Comparison of ENCODE assay signal across 8 mouse cellular contexts in genomic region chr7:16312672-16313311, GRCm38 (mm10). TPM values are rescaled to one million over a fixed set of nuclear protein-coding genes. Genes with fewer than 3 reads are reported as not detected.
DNase-seq lines count a peak whose midpoint lies in the region; ATAC-seq lines count a peak whose summit lies in the region.

No protein-coding gene starts in this region.

- H3K27me3 ChIP-seq in intestine, embryonic 14.5 days (replicated peaks; ENCODE audit: control insufficient read depth, insufficient read depth, low read length), result no peaks in the 10 kb centered on the region
- H3K27me3 ChIP-seq in liver, embryonic 16.5 days (ENCODE audit: control insufficient read depth, insufficient read depth, low read depth, low read length), result peaks cover 17% of the 10 kb centered on the region
- H3K27me3 ChIP-seq in neural tube, embryonic 13.5 days, result no peaks in the 10 kb centered on the region

- H3K36me3 ChIP-seq in intestine, embryonic 14.5 days (ENCODE audit: control insufficient read depth, insufficient read depth, low read length), result no peaks in the 10 kb centered on the region
- peaks cover 10% of the 10 kb centered on the region for H3K36me3 ChIP-seq in liver, embryonic 16.5 days (ENCODE audit: control insufficient read depth, insufficient read depth)
- peaks cover 13% of the 10 kb centered on the region for H3K36me3 ChIP-seq in neural tube, embryonic 13.5 days

- peak overlapping the region; percentile 93 for H3K27ac ChIP-seq in intestine, embryonic 14.5 days (ENCODE audit: low read depth)
- H3K27ac ChIP-seq in liver, embryonic 16.5 days (ENCODE audit: low read length), result peak overlapping the region; percentile 98
- H3K27ac ChIP-seq in neural tube, embryonic 13.5 days (replicated peaks), result peak overlapping the region; percentile 97

- no peaks in the 10 kb centered on the region for H3K9me3 ChIP-seq in intestine, embryonic 14.5 days (ENCODE audit: control insufficient read depth, low read length)
- no peaks in the 10 kb centered on the region for H3K9me3 ChIP-seq in liver, embryonic 16.5 days (replicated peaks; ENCODE audit: control insufficient read depth, low read length)
- no peaks in the 10 kb centered on the region for H3K9me3 ChIP-seq in neural tube, embryonic 13.5 days

- H3K4me3 ChIP-seq in intestine, embryonic 14.5 days (ENCODE audit: low read depth, low read length), result peak overlapping the region; percentile 62
- peak overlapping the region; percentile 98 for H3K4me3 ChIP-seq in liver, embryonic 16.5 days (ENCODE audit: low read depth, low read length)
- peak overlapping the region; percentile 69 for H3K4me3 ChIP-seq in neural tube, embryonic 13.5 days

- ATAC-seq in intestine, embryonic 14.5 days (replicated peaks; ENCODE audit: low FRiP score, low TSS enrichment, low read depth), result peak; percentile 24; the same call in 1 of the 2 replicates
- peak; percentile 16; the same call in 1 of the 2 replicates for ATAC-seq in liver, embryonic 16.5 days (ENCODE audit: low read depth)
- 0 out of 2 replicates have a peak, but pooled peaks have one; percentile 4 for ATAC-seq in neural tube, embryonic 13.5 days (ENCODE audit: low read depth)

- WGBS in intestine, embryonic 14.5 days, result 0% methylated on average over 11 of the region's 12 CpGs
- WGBS in liver, embryonic 16.5 days (ENCODE audit: insufficient replicate concordance), result 0% methylated on average over 12 of the region's 12 CpGs
- WGBS in neural tube, embryonic 13.5 days, result 0% methylated on average over 12 of the region's 12 CpGs

- peak; percentile 51 for DNase-seq in right cerebral cortex, postnatal 14 days
- no peak for DNase-seq in right cerebral cortex, postnatal 36 days (ENCODE audit: low spot score in 2 of 2)
- peak; percentile 44 to 62 for DNase-seq in cerebellum, postnatal 14 days
- peak; percentile 63 for DNase-seq in gastrocnemius, postnatal 25 days
- DNase-seq in intestine, embryonic 14.5 days (ENCODE audit: low spot score), result peak; percentile 84
- peak; percentile 27 to 31 for DNase-seq in thymus, postnatal 10 days (ENCODE audit: low spot score in 2 of 2)

- H3K9ac ChIP-seq in intestine, embryonic 14.5 days (ENCODE audit: low read length), result peak overlapping the region; percentile 69
- peak overlapping the region; percentile 97 for H3K9ac ChIP-seq in liver, embryonic 16.5 days (ENCODE audit: low read depth, low read length)
- H3K9ac ChIP-seq in neural tube, embryonic 13.5 days, result peak overlapping the region; percentile 93

- peaks cover 29% of the 10 kb centered on the region for H3K4me1 ChIP-seq in intestine, embryonic 14.5 days (replicated peaks; ENCODE audit: control insufficient read depth, insufficient read depth, low read length)
- H3K4me1 ChIP-seq in liver, embryonic 16.5 days (ENCODE audit: control insufficient read depth, low read depth, low read length), result peaks cover 68% of the 10 kb centered on the region
- H3K4me1 ChIP-seq in neural tube, embryonic 13.5 days (replicated peaks), result peaks cover 63% of the 10 kb centered on the region

- H3K4me2 ChIP-seq in intestine, embryonic 14.5 days (ENCODE audit: low read length), result peak overlapping the region; percentile 95
- peak overlapping the region; percentile 100 for H3K4me2 ChIP-seq in liver, embryonic 16.5 days (ENCODE audit: low read depth, low read length)
- H3K4me2 ChIP-seq in neural tube, embryonic 13.5 days, result peak overlapping the region; percentile 96

RNA-seq across cellular contexts. Expression of gene Bbc3, which starts 4.6 kb away (rescaled TPM):
- 1 to 10 TPM; 1.7 to 2.4 TPM for total RNA-seq in gastrocnemius, postnatal 25 days (2021)
- 4.1 and 4.9 TPM in 2 replicates for polyA plus RNA-seq in intestine, embryonic 14.5 days (2014; fragmentation: Nextera tagmentation; extraction: Ambion mirVana)
- 3.0 and 4.1 TPM in 2 replicates for polyA plus RNA-seq in liver, embryonic 16.5 days (2015; fragmentation: Nextera tagmentation; extraction: Ambion mirVana)
- 22.4 and 22.8 TPM in 2 replicates for polyA plus RNA-seq in neural tube, embryonic 13.5 days (2015; fragmentation: Nextera tagmentation; extraction: Ambion mirVana)

RNA-seq across cellular contexts. Expression of gene Ccdc9, which starts 26.2 kb away (rescaled TPM):
- 10 to 100 TPM; 29.1 to 36.9 TPM for total RNA-seq in gastrocnemius, postnatal 25 days (2021)
- polyA plus RNA-seq in intestine, embryonic 14.5 days (2014; fragmentation: Nextera tagmentation; extraction: Ambion mirVana), result 14.4 and 19.0 TPM in 2 replicates
- 9.0 and 10.9 TPM in 2 replicates for polyA plus RNA-seq in liver, embryonic 16.5 days (2015; fragmentation: Nextera tagmentation; extraction: Ambion mirVana)
- polyA plus RNA-seq in neural tube, embryonic 13.5 days (2015; fragmentation: Nextera tagmentation; extraction: Ambion mirVana), result 31.2 and 35.4 TPM in 2 replicates

RNA-seq across cellular contexts. Expression of gene Inafm1, which starts 39.4 kb away (rescaled TPM):
- 10 to 100 TPM; 13.1 to 13.2 TPM for total RNA-seq in gastrocnemius, postnatal 25 days (2021)
- 16.0 and 18.1 TPM in 2 replicates for polyA plus RNA-seq in intestine, embryonic 14.5 days (2014; fragmentation: Nextera tagmentation; extraction: Ambion mirVana)
- 3.5 and 4.4 TPM in 2 replicates for polyA plus RNA-seq in liver, embryonic 16.5 days (2015; fragmentation: Nextera tagmentation; extraction: Ambion mirVana)
- 30.0 and 39.3 TPM in 2 replicates for polyA plus RNA-seq in neural tube, embryonic 13.5 days (2015; fragmentation: Nextera tagmentation; extraction: Ambion mirVana)

RNA-seq across cellular contexts. Expression of gene C5ar1, which starts 53.5 kb away (rescaled TPM):
- 1 to 10 TPM; 1.6 to 2.9 TPM for total RNA-seq in gastrocnemius, postnatal 25 days (2021)
- polyA plus RNA-seq in intestine, embryonic 14.5 days (2014; fragmentation: Nextera tagmentation; extraction: Ambion mirVana), result 1.8 and 2.3 TPM in 2 replicates
- polyA plus RNA-seq in liver, embryonic 16.5 days (2015; fragmentation: Nextera tagmentation; extraction: Ambion mirVana), result 4.0 and 4.6 TPM in 2 replicates
- 2.3 and 2.8 TPM in 2 replicates for polyA plus RNA-seq in neural tube, embryonic 13.5 days (2015; fragmentation: Nextera tagmentation; extraction: Ambion mirVana)

Comparison
In these comparisons a context has a peak if more than half of its experiments do, and no peak if none do; other contexts are left out.
1. DNase-seq: peak in right cerebral cortex, postnatal 14 days (single experiment), cerebellum, postnatal 14 days (2 of 2), gastrocnemius, postnatal 25 days (single experiment), intestine, embryonic 14.5 days (single experiment) and thymus, postnatal 10 days (2 of 2); none in right cerebral cortex, postnatal 36 days (0 of 2).
2. Peak in every context shown above with its lines, with median percentiles within 50 percentile points of each other: ATAC-seq, H3K27ac ChIP-seq, H3K4me2 ChIP-seq, H3K4me3 ChIP-seq and H3K9ac ChIP-seq.